Mouse (Mus musculus) liver, adult (tissue): ENCODE measurements around the gene Olfr1196.
"Not testable (repeated sequence)": the region's sequence is repeated elsewhere in the genome, so short reads cannot be mapped to it uniquely, and the experiment has no call there.

Experiments
- GATA4 ChIP-seq: IDR thresholded peaks from 2 replicates; pipeline ENCODE4 v1.6.1; 2014; ENCODE audit warnings: mild to moderate bottlenecking, low read length; ENCODE audit not compliant: insufficient replicate concordance

The Olfr1196 gene

DNA sequence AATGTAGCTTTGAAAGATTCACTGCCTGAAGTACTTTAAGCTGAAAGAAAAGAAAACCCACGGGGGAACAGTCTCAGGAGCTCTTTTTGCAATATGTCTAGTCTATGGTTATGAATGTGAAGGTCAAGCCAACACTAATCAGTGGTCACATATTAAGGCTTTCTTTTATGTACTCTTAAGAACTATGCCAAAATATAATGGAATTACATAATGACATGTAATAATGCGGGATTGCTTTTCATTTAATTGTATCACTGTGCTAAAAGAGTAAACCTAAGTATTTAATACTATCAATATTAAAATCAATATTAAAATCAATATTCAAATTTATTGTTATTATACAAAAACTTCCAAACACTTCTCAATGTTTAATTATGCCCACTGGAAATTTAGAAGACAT lies at the start of gene Olfr1196:
Olfr1196 (minus strand) TSS at position 101 of the 400 bp plus-strand sequence.
- TF ChIP-seq GATA4 = no peak

DNA sequence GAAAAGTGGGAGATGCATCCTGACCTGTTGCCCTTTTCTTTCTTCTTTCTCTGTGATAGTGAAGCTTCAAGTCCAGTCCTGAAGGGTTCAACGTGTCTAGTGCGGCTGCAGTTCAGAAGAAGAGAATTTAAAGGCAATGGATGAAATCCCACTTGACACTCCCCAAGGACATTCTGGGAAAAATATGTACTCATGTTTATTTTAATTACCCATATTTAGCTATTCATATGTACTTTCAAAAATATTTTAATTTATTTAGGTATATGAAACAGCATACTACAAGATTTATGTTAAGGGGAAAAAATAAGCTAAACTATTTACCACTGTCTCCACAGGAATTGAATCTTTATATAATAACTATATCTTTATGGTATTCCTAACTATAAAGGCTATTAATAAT lies 46.9 kb upstream of the Olfr1196 start, which contains the start of gene Olfr1198:
Olfr1198 (minus strand) TSS at position 101 of the 400 bp plus-strand sequence.
- no peak for TF ChIP-seq GATA4

DNA sequence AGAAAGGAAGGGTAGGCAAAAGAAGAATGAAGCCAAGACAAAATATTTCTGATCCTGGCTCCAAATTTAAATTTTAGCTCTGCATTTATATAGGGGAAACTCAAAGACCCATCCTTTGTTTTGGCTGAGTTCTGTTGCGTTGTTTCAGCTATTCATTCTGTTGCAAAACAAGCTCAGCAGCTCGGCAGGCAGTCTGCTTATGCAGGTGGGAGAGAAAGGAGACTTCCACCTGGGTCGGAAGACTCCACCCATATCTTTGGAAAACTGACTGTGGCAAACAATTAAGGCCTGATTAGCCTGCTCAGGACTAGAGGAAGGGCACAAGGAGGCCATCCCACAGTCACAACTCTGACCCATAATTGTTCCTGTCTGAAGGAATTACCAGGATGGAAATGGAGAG lies 39.0 kb upstream of the Olfr1196 start:
- no peak for TF ChIP-seq GATA4

DNA sequence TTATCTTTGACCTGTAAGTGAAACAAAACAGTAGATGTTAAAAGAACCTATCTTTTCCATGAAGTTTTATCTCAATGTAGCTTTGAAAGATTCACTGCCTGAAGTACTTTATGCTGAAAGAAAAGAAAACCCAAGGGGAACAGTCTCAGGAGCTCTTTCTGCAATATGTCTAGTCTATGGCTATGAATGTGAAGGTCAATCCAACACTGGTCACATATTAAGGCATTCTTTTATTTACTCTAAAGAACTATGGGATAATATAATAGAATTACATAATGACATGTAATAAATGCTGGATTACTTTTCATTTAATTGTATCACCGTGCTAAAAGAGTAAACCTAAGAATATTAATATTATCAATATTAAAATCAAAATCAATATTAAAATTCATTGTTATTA lies 27.9 kb upstream of the Olfr1196 start, which contains the start of gene Olfr1197:
Olfr1197 (minus strand) TSS at position 101 of the 400 bp plus-strand sequence.
- TF ChIP-seq GATA4 = no peak

DNA sequence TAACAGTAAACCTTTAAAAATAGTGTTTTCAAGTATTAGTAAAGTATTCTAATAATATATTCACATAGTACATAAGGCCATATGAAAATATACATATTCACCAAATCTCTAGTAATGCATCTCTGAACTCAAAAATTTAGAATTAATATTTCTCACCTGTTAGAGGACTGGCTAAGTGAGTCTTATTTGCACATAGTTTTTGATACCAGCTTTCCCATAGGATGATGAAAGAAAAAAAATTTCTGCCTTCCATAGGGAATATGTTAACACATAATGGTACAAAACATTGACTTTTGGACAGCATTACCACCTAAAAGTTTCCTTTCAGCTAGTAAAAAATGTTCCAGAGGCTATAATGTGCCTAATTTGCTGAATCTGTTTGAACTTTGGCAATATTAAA lies 15.3 kb downstream of the Olfr1196 start, which contains the start of gene Olfr1195:
Olfr1195 (minus strand) TSS at position 101 of the 400 bp plus-strand sequence.
- TF ChIP-seq GATA4 = no peak

DNA sequence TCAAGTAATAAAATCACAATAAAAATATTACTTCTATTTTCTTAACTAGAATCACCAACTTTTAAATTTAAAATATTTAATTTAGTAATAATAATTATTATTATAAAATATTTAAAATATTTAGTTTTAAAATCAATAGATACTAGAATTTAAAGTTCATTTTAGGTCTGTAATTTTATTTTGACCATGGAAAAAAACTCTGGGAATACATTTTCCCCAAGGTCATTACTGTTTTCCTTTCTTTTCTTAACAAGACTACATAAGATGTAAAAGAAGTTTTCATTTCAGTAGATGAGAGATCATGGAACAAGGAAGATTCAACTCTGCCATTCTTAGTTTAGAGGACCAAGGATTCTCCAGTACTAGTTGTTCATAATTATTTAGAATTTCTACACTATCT lies 29.1 kb downstream of the Olfr1196 start, which contains the start of gene Olfr1193:
Olfr1193 (plus strand) TSS at position 301 of the 400 bp plus-strand sequence.
- TF ChIP-seq GATA4 = not testable (repeated sequence)

DNA sequence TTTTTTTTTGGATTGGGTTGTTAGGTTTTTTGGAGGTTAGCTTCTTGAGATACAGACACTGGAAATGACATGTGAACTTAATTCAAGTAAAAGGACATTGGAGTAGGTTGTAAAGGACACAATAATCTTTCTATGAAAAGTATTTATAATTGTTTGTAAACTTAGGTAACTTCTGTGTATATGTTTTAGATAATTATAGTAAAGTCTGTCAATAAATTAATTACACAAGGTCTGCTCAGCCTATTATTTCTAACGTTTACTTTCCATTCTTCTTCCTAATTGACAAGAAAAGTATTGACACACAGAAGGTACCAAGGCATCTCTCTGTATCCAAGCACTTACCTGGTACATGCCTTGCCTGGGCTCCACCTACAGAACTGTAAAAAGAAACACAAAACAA lies 56.2 kb downstream of the Olfr1196 start, which contains the start of gene Olfr1192-ps1:
Olfr1192-ps1 (plus strand) TSS at position 301 of the 400 bp plus-strand sequence.
- TF ChIP-seq GATA4 = no peak
